Comparison of ENCODE assay signal across 8 mouse cellular contexts in the genomic region with DNA sequence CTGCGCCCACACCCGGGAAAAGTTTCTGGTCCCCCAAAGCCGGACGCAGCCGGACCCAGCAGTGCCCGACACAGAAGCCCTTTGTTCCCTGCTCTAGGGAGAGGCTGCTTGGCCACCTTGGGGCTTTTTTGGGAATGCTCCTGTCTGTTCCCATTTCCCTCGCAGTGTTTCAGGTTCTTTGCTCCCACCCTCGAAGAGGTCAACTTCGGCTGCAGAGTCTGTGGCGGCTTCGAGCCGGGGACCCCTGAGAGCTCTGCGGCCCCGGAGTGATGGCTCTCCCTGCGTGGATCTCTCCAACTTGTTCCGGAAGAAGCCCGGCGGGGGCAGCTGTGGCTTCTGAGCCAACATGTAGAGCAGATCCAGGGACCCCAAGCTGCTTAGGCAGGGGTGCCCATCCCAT.
DNase-seq lines count a peak whose midpoint lies in the region; ATAC-seq lines count a peak whose summit lies in the region.
"Not testable (repeated sequence)": the region's sequence is repeated elsewhere in the genome, so short reads cannot be mapped to it uniquely, and the experiment has no call there.

No protein-coding gene starts in this region.

- not testable (repeated sequence) for H3K36me3 ChIP-seq in forebrain, embryonic 16.5 days (ENCODE audit: control insufficient read depth, insufficient read depth); hindbrain, embryonic 10.5 days; kidney, embryonic 16.5 days (ENCODE audit: insufficient read depth, low read length); limb, embryonic 15.5 days; midbrain, embryonic 10.5 days

- not testable (repeated sequence) for H3K27me3 ChIP-seq in forebrain, embryonic 16.5 days (replicated peaks; ENCODE audit: control insufficient read depth, insufficient read depth, low read length); hindbrain, embryonic 10.5 days (ENCODE audit: insufficient read depth, poor library complexity, severe bottlenecking); kidney, embryonic 16.5 days (ENCODE audit: insufficient read depth, low read length); limb, embryonic 15.5 days; midbrain, embryonic 10.5 days (ENCODE audit: low read depth, poor library complexity, severe bottlenecking)

- H3K27ac ChIP-seq in forebrain, embryonic 16.5 days (ENCODE audit: low read length); kidney, embryonic 16.5 days (ENCODE audit: low read length); limb, embryonic 15.5 days; midbrain, embryonic 10.5 days (replicated peaks): not testable (repeated sequence)
- H3K27ac ChIP-seq in hindbrain, embryonic 10.5 days: peak overlapping the region; percentile 66; the same call in 1 of the 2 replicates

- H3K4me3 ChIP-seq in forebrain, embryonic 16.5 days (replicated peaks; ENCODE audit: low read length): peak overlapping the region; percentile 31
- H3K4me3 ChIP-seq in hindbrain, embryonic 10.5 days: peak overlapping the region; percentile 50
- peak overlapping the region; percentile 45 for H3K4me3 ChIP-seq in kidney, embryonic 16.5 days (ENCODE audit: low read length)
- peak overlapping the region; percentile 47 for H3K4me3 ChIP-seq in limb, embryonic 15.5 days
- peak overlapping the region; percentile 51 for H3K4me3 ChIP-seq in midbrain, embryonic 10.5 days

- not testable (repeated sequence) for H3K4me2 ChIP-seq in forebrain, embryonic 16.5 days (ENCODE audit: low read length)
- peak overlapping the region; percentile 40 for H3K4me2 ChIP-seq in kidney, embryonic 16.5 days (replicated peaks; ENCODE audit: low read depth, low read length)
- H3K4me2 ChIP-seq in limb, embryonic 15.5 days: peak overlapping the region; percentile 41

- peak; percentile 1 for DNase-seq in embryo, embryonic 9.5 days (ENCODE audit: extremely low spot score)
- DNase-seq in hindbrain, embryonic 10.5 days (ENCODE audit: low spot score): peak; percentile 2
- not testable (repeated sequence) for DNase-seq in midbrain, embryonic 10.5 days (ENCODE audit: low spot score)
- DNase-seq in ovary, postnatal 14 days (ENCODE audit: low spot score): peak; percentile 0
- DNase-seq in urinary bladder, postnatal 25 days (ENCODE audit: low spot score): peak; percentile 3

- not testable (repeated sequence) for H3K9me3 ChIP-seq in forebrain, embryonic 16.5 days (ENCODE audit: control insufficient read depth, low read length); kidney, embryonic 16.5 days (ENCODE audit: low read length); limb, embryonic 15.5 days
- peaks cover 30% of the 10 kb centered on the region for H3K9me3 ChIP-seq in hindbrain, embryonic 10.5 days
- H3K9me3 ChIP-seq in midbrain, embryonic 10.5 days (replicated peaks): peaks cover 34% of the 10 kb centered on the region

- not testable (repeated sequence) for H3K4me1 ChIP-seq in forebrain, embryonic 16.5 days (replicated peaks; ENCODE audit: control insufficient read depth, insufficient read depth, low read length); hindbrain, embryonic 10.5 days (replicated peaks); kidney, embryonic 16.5 days (ENCODE audit: insufficient read depth, low read length); limb, embryonic 15.5 days; midbrain, embryonic 10.5 days

- ATAC-seq in forebrain, embryonic 16.5 days; kidney, embryonic 16.5 days (ENCODE audit: low FRiP score, low TSS enrichment); limb, embryonic 15.5 days (ENCODE audit: insufficient number of reproducible peaks, low FRiP score, low TSS enrichment, low read depth): not testable (repeated sequence)

- WGBS in forebrain, embryonic 16.5 days: 58% methylated on average over 18 of the region's 18 CpGs
- 50% methylated on average over 18 of the region's 18 CpGs for WGBS in hindbrain, embryonic 10.5 days
- WGBS in kidney, embryonic 16.5 days: 38% methylated on average over 18 of the region's 18 CpGs
- 51% methylated on average over 18 of the region's 18 CpGs for WGBS in limb, embryonic 15.5 days
- WGBS in midbrain, embryonic 10.5 days: 50% methylated on average over 18 of the region's 18 CpGs

- not testable (repeated sequence) for H3K9ac ChIP-seq in forebrain, embryonic 16.5 days (replicated peaks; ENCODE audit: low read depth, low read length)
- H3K9ac ChIP-seq in kidney, embryonic 16.5 days (replicated peaks; ENCODE audit: low read length): peak overlapping the region; percentile 48; the same call in 1 of the 2 replicates
- H3K9ac ChIP-seq in limb, embryonic 15.5 days: peak overlapping the region; percentile 20; the same call in 1 of the 2 replicates
